Mouse (Mus musculus): ENCODE measurements around the gene Rpl3l. TPM values are rescaled to one million over a fixed set of nuclear protein-coding genes. Genes with fewer than 3 reads are reported as not detected.
"Not testable (repeated sequence)": the region's sequence is repeated elsewhere in the genome, so short reads cannot be mapped to it uniquely, and the experiment has no call there.

Gene Rpl3l
- total RNA-seq, 2 experiments from 2014 or later: 5.9 to 6.9 TPM

- not testable (repeated sequence) for DNase-seq (ENCODE audit: low spot score in 2 of 2)
Observed at GRCm38 (mm10) chr17:24718938-24719337, 8.7 kb upstream of the Rpl3l start.

GRCm38 (mm10) chr17:24719494-24720222, 8.0 kb upstream of the Rpl3l start:
- peak; percentile 85 to 88 for DNase-seq (ENCODE audit: low spot score in 2 of 2)

GRCm38 (mm10) chr17:24720616-24721015, 7.0 kb upstream of the Rpl3l start:
- DNase-seq (ENCODE audit: low spot score in 2 of 2): not testable (repeated sequence)

GRCm38 (mm10) chr17:24721383-24721955, 6.2 kb upstream of the Rpl3l start:
- DNase-seq (ENCODE audit: low spot score in 2 of 2): not testable (repeated sequence)

GRCm38 (mm10) chr17:24722220-24722924, 5.2 kb upstream of the Rpl3l start:
- DNase-seq (ENCODE audit: low spot score in 2 of 2): no peak

GRCm38 (mm10) chr17:24723122-24723880, 4.3 kb upstream of the Rpl3l start:
- DNase-seq (ENCODE audit: low spot score in 2 of 2): no peak

- DNase-seq (ENCODE audit: low spot score in 2 of 2): no peak
Observed at GRCm38 (mm10) chr17:24723881-24724180, 3.8 kb upstream of the Rpl3l start.

GRCm38 (mm10) chr17:24724184-24724583, 3.4 kb upstream of the Rpl3l start, which contains the start of gene Ndufb10:
Ndufb10 (minus strand) TSS chr17:24724478.
- DNase-seq (ENCODE audit: low spot score in 2 of 2): peak; percentile 97 to 98

- no peak for DNase-seq (ENCODE audit: low spot score in 2 of 2)
Observed at GRCm38 (mm10) chr17:24725637-24726390, 1.8 kb upstream of the Rpl3l start.

GRCm38 (mm10) chr17:24728184-24728583, 564 bp downstream of the Rpl3l start:
- no peak for DNase-seq (ENCODE audit: low spot score in 2 of 2)

- DNase-seq (ENCODE audit: low spot score in 2 of 2): no peak
Observed at GRCm38 (mm10) chr17:24729067-24729466, 1.4 kb downstream of the Rpl3l start.

GRCm38 (mm10) chr17:24730787-24731186, 3.2 kb downstream of the Rpl3l start:
- DNase-seq (ENCODE audit: low spot score in 2 of 2): no peak

- DNase-seq (ENCODE audit: low spot score in 2 of 2): no peak
Observed at GRCm38 (mm10) chr17:24732233-24732935, 4.8 kb downstream of the Rpl3l start.

GRCm38 (mm10) chr17:24733434-24734050, 5.9 kb downstream of the Rpl3l start:
- no peak for DNase-seq (ENCODE audit: low spot score in 2 of 2)

GRCm38 (mm10) chr17:24734513-24734912, 6.9 kb downstream of the Rpl3l start:
- no peak for DNase-seq (ENCODE audit: low spot score in 2 of 2)

GRCm38 (mm10) chr17:24735446-24735845, 7.8 kb downstream of the Rpl3l start:
- DNase-seq (ENCODE audit: low spot score in 2 of 2): no peak

- DNase-seq (ENCODE audit: low spot score in 2 of 2): peak; percentile 71 to 93
Observed at GRCm38 (mm10) chr17:24736330-24737051, 8.9 kb downstream of the Rpl3l start, which contains the start of gene Msrb1. Msrb1 (plus strand) TSS chr17:24736642.

- DNase-seq (ENCODE audit: low spot score in 2 of 2): no peak
Observed at GRCm38 (mm10) chr17:24737135-24737810, 9.7 kb downstream of the Rpl3l start.
